ENCODE assay signal across 7 mouse cellular contexts in the genomic region with DNA sequence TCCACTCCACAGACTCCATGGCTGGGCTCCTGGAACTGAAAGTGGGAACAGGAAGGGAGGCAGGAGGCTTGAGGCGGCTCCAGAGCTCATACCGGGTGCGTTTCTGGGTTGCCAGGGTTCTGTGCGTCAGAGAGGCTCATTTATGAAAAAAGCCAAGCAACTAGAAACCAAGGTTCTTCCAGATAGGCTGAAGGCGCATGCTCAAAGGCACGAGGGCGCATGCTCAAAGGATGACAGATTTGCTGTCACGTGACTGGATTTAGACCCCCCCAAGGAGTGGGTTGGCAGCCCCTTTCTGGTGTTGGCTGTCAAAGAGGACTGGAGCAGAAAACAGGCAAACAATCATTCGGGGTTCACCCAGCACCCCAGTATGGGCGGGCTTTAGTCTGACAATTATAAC. TPM values are rescaled to one million over a fixed set of nuclear protein-coding genes. Genes with fewer than 3 reads are reported as not detected.
DNase-seq lines count a peak whose midpoint lies in the region; ATAC-seq and TF ChIP-seq lines count a peak whose summit lies in the region.

No protein-coding gene starts in this region.

- ATAC-seq in activated CD4-positive, CD25-positive, alpha-beta regulatory T cell, adult 4 months: no peak

- TF ChIP-seq POLR2A in embryonic fibroblast, embryonic 13.5 days (IDR thresholded peaks at IDR 0.05; ENCODE audit: low read depth, low read length): no peak
- TF ChIP-seq POLR2A in testis, adult 2 months (IDR thresholded peaks at IDR 0.05; ENCODE audit: control insufficient read depth, low read depth, low read length): no peak

- H3K9me3 ChIP-seq in ES-E14 (ENCODE audit: control insufficient read depth, insufficient read depth, low read depth, low read length): no peaks in the 10 kb centered on the region
- H3K9me3 ChIP-seq in limb, embryonic 10.5 days (replicated peaks): no peaks in the 10 kb centered on the region

- intact Hi-C loops in heart, postnatal 10 days (cut with DNase I): no loop called here

- peaks cover 8 to 23% of the 10 kb centered on the region in 2 experiments for H3K4me1 ChIP-seq in ES-E14 (ENCODE audit: control insufficient read depth in 2 of 2, insufficient read depth in 2 of 2, low read length in 2 of 2, poor library complexity in 1 of 2)
- H3K4me1 ChIP-seq in embryonic fibroblast, embryonic 13.5 days (ENCODE audit: control insufficient read depth, insufficient read depth, low read length): peaks cover 11% of the 10 kb centered on the region; the same call in 1 of the 2 replicates
- peaks cover 41% of the 10 kb centered on the region for H3K4me1 ChIP-seq in limb, embryonic 10.5 days
- H3K4me1 ChIP-seq in testis, adult 2 months (ENCODE audit: control insufficient read depth, insufficient read depth, low read length): peaks cover 24% of the 10 kb centered on the region

- no peaks in the 10 kb centered on the region for H3K36me3 ChIP-seq in ES-E14 (ENCODE audit: control insufficient read depth, insufficient read depth, low read length, poor library complexity, severe bottlenecking)
- no peaks in the 10 kb centered on the region for H3K36me3 ChIP-seq in limb, embryonic 10.5 days
- H3K36me3 ChIP-seq in testis, adult 2 months (ENCODE audit: control insufficient read depth, insufficient read depth, low read length): no peaks in the 10 kb centered on the region

- peak overlapping the region; percentile 9; the same call in 1 of the 2 replicates for H3K9ac ChIP-seq in ES-E14 (ENCODE audit: insufficient read depth, low read depth, low read length, poor library complexity, severe bottlenecking)

- no peak for DNase-seq in ES-E14 (ENCODE audit: low read depth, low spot score)
- DNase-seq in adrenal gland, adult 2 months: peak; percentile 68
- DNase-seq in heart, postnatal 10 days: peak; percentile 52 to 70
- no peak for DNase-seq in limb, embryonic 10.5 days (ENCODE audit: low spot score)

- no peak overlapping the region; a peak in 1 of 4 replicates for H3K4me3 ChIP-seq in ES-E14 (ENCODE audit: insufficient read depth in 1 of 2, low read depth in 1 of 2, low read length in 2 of 2, poor library complexity in 1 of 2, severe bottlenecking in 1 of 2)
- H3K4me3 ChIP-seq in embryonic fibroblast, embryonic 13.5 days (ENCODE audit: insufficient read depth, low read length): no peak overlapping the region
- H3K4me3 ChIP-seq in limb, embryonic 10.5 days: 0 out of 2 replicates have a peak overlapping the region, but pooled peaks have one; percentile 2
- H3K4me3 ChIP-seq in testis, adult 2 months (ENCODE audit: control insufficient read depth, low read depth, low read length): peak overlapping the region; percentile 22

- TF ChIP-seq CTCF in embryonic fibroblast, embryonic 13.5 days (IDR thresholded peaks at IDR 0.05; ENCODE audit: borderline replicate concordance, insufficient read depth, low read length): no peak
- no peak for TF ChIP-seq CTCF in testis, adult 2 months (IDR thresholded peaks at IDR 0.05; ENCODE audit: control insufficient read depth, insufficient read depth, insufficient replicate concordance, low read depth, low read length)

- 71% methylated on average over 10 of the region's 10 CpGs for WGBS in limb, embryonic 10.5 days

- no peak overlapping the region for H3K27ac ChIP-seq in ES-E14 (ENCODE audit: insufficient read depth, low read depth, low read length, poor library complexity, severe bottlenecking)
- peak overlapping the region; percentile 91 for H3K27ac ChIP-seq in embryonic fibroblast, embryonic 13.5 days (ENCODE audit: insufficient read depth, low read length)
- H3K27ac ChIP-seq in limb, embryonic 10.5 days: peak overlapping the region; percentile 72
- no peak overlapping the region for H3K27ac ChIP-seq in testis, adult 2 months (ENCODE audit: control insufficient read depth, insufficient read depth, low read depth, low read length)

- in situ Hi-C loops in ES-E14 (cut with MboI; ENCODE audit: low sequenced_read_pairs in 2 of 2, unreplicated experiment in 2 of 2): no loop called here

- H3K27me3 ChIP-seq in limb, embryonic 10.5 days (ENCODE audit: low read depth, poor library complexity, severe bottlenecking): peaks cover 9% of the 10 kb centered on the region; the same call in 1 of the 2 replicates
- H3K27me3 ChIP-seq in testis, adult 2 months (ENCODE audit: control insufficient read depth, insufficient read depth, low read length): no peaks in the 10 kb centered on the region; the same call in 1 of the 2 replicates

TF ChIP-seq in ES-E14, 5 proteins besides CTCF, POLR2A, EP300 and RAD21:
- TF ChIP-seq ZC3H11A (IDR thresholded peaks at IDR 0.05; ENCODE audit: borderline replicate concordance, low read depth, low read length) (no peak), ZNF384 (IDR thresholded peaks at IDR 0.05; ENCODE audit: low read depth, low read length) (no peak), MAFK (IDR thresholded peaks at IDR 0.05; ENCODE audit: insufficient read depth, low read depth, low read length) (no peak), CHD2 (IDR thresholded peaks at IDR 0.05; ENCODE audit: low read depth, low read length) (no peak), HCFC1 (IDR thresholded peaks at IDR 0.05; ENCODE audit: borderline replicate concordance, insufficient read depth, low read length) (no peak)

RNA-seq across cellular contexts. Expression of gene Ctdsp2, which starts 16.8 kb away (rescaled TPM):
- 28.5 and 38.1 TPM in 2 replicates for total RNA-seq in ES-E14 (2012; rRNA removed)
- total RNA-seq in adrenal gland, adult 2 months (2021): 100 to 1,000 TPM in 1 of 2 experiments, 10 to 100 TPM in 1; 75.0 to 119 TPM
- 98.8 and 100 TPM in 2 replicates for polyA plus RNA-seq in adrenal gland, adult 2 months (2012; rRNA removed)
- 152 and 208 TPM in 2 replicates for polyA plus RNA-seq in embryonic fibroblast, embryonic 13.5 days (2011; ENCODE audit: insufficient read length, low read depth, missing spikeins)
- total RNA-seq in heart, postnatal 10 days (2021): 100 to 1,000 TPM; 131 to 149 TPM
- polyA plus RNA-seq in limb, embryonic 10.5 days (2016; fragmentation: Nextera tagmentation; extraction: Ambion mirVana): 45.9 and 59.0 TPM in 2 replicates
- polyA plus RNA-seq in testis, adult 2 months (2012; rRNA removed): 39.4 and 46.8 TPM in 2 replicates
- 10 to 100 TPM; 29.8 to 35.8 TPM for polyA plus RNA-seq in activated CD4-positive, CD25-positive, alpha-beta regulatory T cell, adult 4 months (2017; shearing (Covaris generic))

RNA-seq across cellular contexts. Expression of gene Avil, which starts 38.8 kb away (rescaled TPM):
- total RNA-seq in ES-E14 (2012; rRNA removed): 0.18 and 0.32 TPM in 2 replicates
- 1 to 10 TPM; 4.0 to 5.3 TPM for total RNA-seq in adrenal gland, adult 2 months (2021)
- polyA plus RNA-seq in adrenal gland, adult 2 months (2012; rRNA removed): 0.19 and 0.21 TPM in 2 replicates
- polyA plus RNA-seq in embryonic fibroblast, embryonic 13.5 days (2011; ENCODE audit: insufficient read length, low read depth, missing spikeins): 0.57 and 1.5 TPM in 2 replicates
- under 1 TPM; 0.14 to 0.17 TPM for total RNA-seq in heart, postnatal 10 days (2021)
- polyA plus RNA-seq in limb, embryonic 10.5 days (2016; fragmentation: Nextera tagmentation; extraction: Ambion mirVana): 0.05 and 0.06 TPM in 2 replicates
- polyA plus RNA-seq in testis, adult 2 months (2012; rRNA removed): 0.04 and 0.20 TPM in 2 replicates
- polyA plus RNA-seq in activated CD4-positive, CD25-positive, alpha-beta regulatory T cell, adult 4 months (2017; shearing (Covaris generic)): not detected

Comparison
In these comparisons a context has a peak if more than half of its experiments do, and no peak if none do; other contexts are left out.
1. DNase-seq: peak in adrenal gland, adult 2 months (single experiment) and heart, postnatal 10 days (2 of 2); none in ES-E14 (single experiment) and limb, embryonic 10.5 days (single experiment).
2. H3K27ac ChIP-seq: peak in embryonic fibroblast, embryonic 13.5 days (single experiment) and limb, embryonic 10.5 days (single experiment); none in ES-E14 (single experiment) and testis, adult 2 months (single experiment).
3. H3K4me3 ChIP-seq: peak in limb, embryonic 10.5 days (single experiment) and testis, adult 2 months (single experiment); none in ES-E14 (0 of 2) and embryonic fibroblast, embryonic 13.5 days (single experiment).